Mouse (Mus musculus) heart, embryonic 12.5 days (tissue): ENCODE measurements at regions not wholly inside any gene's neighbourhood (a gene's known extent, or its start where the extent isn't known, plus 50 kb on each side); places are given as distances from the start of the nearest gene placed in this dataset.
A peak's percentile ranks its signal among the peaks of the same experiment; 100 is the strongest.

ENCODE experiments used
- ATAC-seq: fragments of 200-750 bp; cut with Nextera tagmentation; 2 replicates; pipeline ENCODE4 v1.8.0; 2017; ENCODE audit warnings: moderate TSS enrichment, moderate library complexity; ENCODE audit not compliant: insufficient number of reproducible peaks, low FRiP score
- H3K27ac ChIP-seq: fragments of 300-500 bp; sonication (generic); 2 replicates; pipeline ENCODE4 v1.5.1; 2016; ENCODE audit warnings: mild to moderate bottlenecking, moderate library complexity; ENCODE audit not compliant: poor library complexity, severe bottlenecking
- H3K27me3 ChIP-seq: fragments of 300-500 bp; sonication (generic); replicated peaks from 2 replicates; pipeline ENCODE4 v1.6.1; 2016; ENCODE audit warnings: mild to moderate bottlenecking, moderate library complexity
- H3K36me3 ChIP-seq: fragments of 300-500 bp; sonication (generic); 2 replicates; pipeline ENCODE4 v1.6.1; 2016; ENCODE audit warnings: mild to moderate bottlenecking, moderate library complexity
- H3K4me1 ChIP-seq: fragments of 300-500 bp; sonication (generic); replicated peaks from 2 replicates; pipeline ENCODE4 v1.6.1; 2016; ENCODE audit warnings: mild to moderate bottlenecking
- H3K4me2 ChIP-seq: fragments of 300-500 bp; sonication (generic); 2 replicates; pipeline ENCODE4 v1.6.1; 2016; ENCODE audit warnings: mild to moderate bottlenecking, moderate library complexity
- H3K4me3 ChIP-seq: fragments of 300-500 bp; sonication (generic); 2 replicates; pipeline ENCODE4 v1.5.1; 2016; ENCODE audit warnings: mild to moderate bottlenecking
- H3K9ac ChIP-seq: fragments of 300-500 bp; sonication (generic); 2 replicates; pipeline ENCODE4 v1.6.1; 2016; ENCODE audit warnings: mild to moderate bottlenecking, moderate library complexity
- H3K9me3 ChIP-seq: fragments of 300-500 bp; sonication (generic); replicated peaks from 2 replicates; pipeline ENCODE4 v1.6.1; 2016; ENCODE audit warnings: mild to moderate bottlenecking, moderate library complexity
- WGBS: fragments of 180-500 bp; shearing (Covaris S2); methylation state at CpG from one replicate; pipeline ENCODE4 v1.1.7; 2016; 5-methylcytosine and 5-hydroxymethylcytosine counted together

DNA sequence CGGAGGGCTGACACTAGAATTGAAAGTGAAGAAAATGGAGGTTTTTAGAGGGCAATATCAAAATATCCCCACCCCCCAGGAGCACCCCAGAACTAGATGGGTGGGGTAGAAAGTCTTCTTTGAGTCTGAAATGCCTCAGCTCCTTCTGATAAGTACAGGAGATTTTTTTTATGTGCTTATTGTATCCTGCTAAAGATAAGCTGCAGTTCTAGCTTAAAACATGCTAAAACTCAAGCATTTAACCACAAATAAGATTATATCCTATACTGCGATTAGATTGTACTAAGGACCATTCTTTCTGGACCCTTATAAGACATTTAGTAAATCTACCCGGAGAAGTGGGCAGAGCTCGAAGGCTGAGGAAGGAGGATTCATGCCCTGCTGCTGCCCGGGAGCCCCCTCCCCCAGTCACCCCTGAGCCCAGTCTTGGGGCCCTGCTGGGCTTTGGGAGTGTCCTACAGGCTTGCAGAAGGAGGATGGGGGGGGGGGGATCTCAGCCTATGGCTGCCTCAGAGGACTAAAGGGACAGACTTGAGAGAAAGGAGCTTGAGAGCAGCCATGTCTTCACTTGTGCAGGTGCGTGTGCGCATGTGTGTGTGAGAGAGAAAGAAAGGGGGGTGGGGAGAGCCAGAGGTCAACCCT is 61.5 kb upstream of the Galnt10 start:
- no peak for ATAC-seq
- WGBS, result 25% methylated on average over 7 of the region's 7 CpGs
- peak overlapping the region; percentile 41 for H3K4me2 ChIP-seq
- peaks cover 4% of the 10 kb centered on the region; the same call in 1 of the 2 replicates for H3K9me3 ChIP-seq
- peaks cover 20% of the 10 kb centered on the region for H3K27me3 ChIP-seq
- peaks cover 15% of the 10 kb centered on the region for H3K4me1 ChIP-seq
- no peak overlapping the region for H3K9ac ChIP-seq
- H3K36me3 ChIP-seq, result no peaks in the 10 kb centered on the region
- no peak overlapping the region for H3K4me3 ChIP-seq
- no peak overlapping the region for H3K27ac ChIP-seq

GRCm38 (mm10) chr11:57585646-57586045 is 59.6 kb upstream of the Galnt10 start:
- Histone ChIP-seq H3K4me3 (no peak overlapping the region), H3K27ac (no peak overlapping the region), H3K27me3 (peaks cover 18% of the 10 kb centered on the region), H3K9ac (no peak overlapping the region), H3K36me3 (no peaks in the 10 kb centered on the region), H3K9me3 (peaks cover 4% of the 10 kb centered on the region; the same call in 1 of the 2 replicates), H3K4me1 (peaks cover 15% of the 10 kb centered on the region), H3K4me2 (no peak overlapping the region)
- 44% methylated on average over 3 of the region's 3 CpGs for WGBS
- ATAC-seq, result peak; percentile 81

DNA sequence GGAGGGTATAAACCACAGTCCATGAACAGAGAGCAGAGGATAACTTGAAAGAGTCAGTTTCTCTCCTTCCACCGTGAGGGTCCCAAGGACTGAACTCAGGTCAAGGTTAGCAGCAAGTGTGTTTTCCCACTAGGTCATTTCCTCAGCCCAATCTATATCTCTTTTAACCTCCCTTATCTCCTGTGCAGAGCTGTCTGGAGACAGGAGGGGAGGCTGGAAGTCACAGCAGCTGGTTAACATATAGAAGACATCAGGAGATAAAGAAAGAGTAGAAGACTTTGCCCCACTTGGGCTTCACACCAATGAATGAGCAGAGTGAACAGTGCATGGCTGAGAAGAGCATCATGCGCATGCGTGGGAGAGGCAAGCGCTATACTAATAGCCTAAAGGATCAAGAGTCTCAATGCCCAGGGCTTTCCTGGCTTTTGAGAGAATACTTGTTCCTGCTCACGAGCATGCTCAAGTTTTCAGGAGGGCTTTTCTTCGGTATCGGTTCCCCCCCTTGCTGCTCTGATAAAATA is 53.0 kb upstream of the Galnt10 start:
- Histone ChIP-seq H3K36me3 (no peaks in the 10 kb centered on the region), H3K9me3 (no peaks in the 10 kb centered on the region), H3K9ac (no peak overlapping the region), H3K4me3 (no peak overlapping the region), H3K27me3 (peaks cover 19% of the 10 kb centered on the region), H3K27ac (no peak overlapping the region), H3K4me1 (peaks cover 5% of the 10 kb centered on the region; the same call in 1 of the 2 replicates), H3K4me2 (no peak overlapping the region)
- WGBS, result 67% methylated on average over 7 of the region's 7 CpGs
- ATAC-seq, result no peak
